Mouse (Mus musculus) MEL (cell line): ENCODE data around the gene Casc3. TPM values are rescaled to one million over a fixed set of nuclear protein-coding genes. Genes with fewer than 3 reads are reported as not detected.

Experiments used
- DNase-seq: peaks from one replicate; pipeline ENCODE4 v3.0.0; 2011; ENCODE audit warnings: low read depth, low spot score
- H3K27ac ChIP-seq: 2 replicates; pipeline ENCODE4 v1.5.1; 2012; ENCODE audit warnings: low read depth, mild to moderate bottlenecking, control low read depth, low read length, moderate library complexity; ENCODE audit not compliant: control insufficient read depth
- H3K27me3 ChIP-seq, 2 experiments: fragments of 150-350 bp in 1 of 2; sonication (generic) in 1 of 2; 2 replicates each; pipeline ENCODE4 v1.6.1; 2012; ENCODE audit warnings: low read length in 2 of 2, mild to moderate bottlenecking in 2 of 2, improper control_type of control experiment in 1 of 2, moderate library complexity in 1 of 2; ENCODE audit not compliant: insufficient read depth in 2 of 2, control insufficient read depth in 1 of 2
- H3K36me3 ChIP-seq, 2 experiments: 2 replicates each; pipeline ENCODE4 v1.6.1; 2012 to 2014; ENCODE audit warnings: low read length in 2 of 2, improper control_type of control experiment in 1 of 2, inconsistent platforms in 1 of 2, mild to moderate bottlenecking in 1 of 2; ENCODE audit not compliant: insufficient read depth in 2 of 2, control insufficient read depth in 1 of 2
- H3K4me1 ChIP-seq, 2 experiments: fragments of 150-350 bp in 1 of 2; sonication (generic) in 1 of 2; 2 replicates each; pipeline ENCODE4 v1.6.1; 2012; ENCODE audit warnings: low read length in 2 of 2, improper control_type of control experiment in 1 of 2, mild to moderate bottlenecking in 1 of 2; ENCODE audit not compliant: insufficient read depth in 2 of 2, control insufficient read depth in 1 of 2
- H3K4me3 ChIP-seq, 2 experiments: fragments of 150-350 bp in 1 of 2; sonication (generic) in 1 of 2; 2 replicates each; pipeline ENCODE4 v1.5.1; 2012; ENCODE audit warnings: low read depth in 2 of 2, low read length in 2 of 2, mild to moderate bottlenecking in 2 of 2, moderate library complexity in 2 of 2, control low read depth in 1 of 2, improper control_type of control experiment in 1 of 2; ENCODE audit not compliant: control insufficient read depth in 1 of 2, insufficient read depth in 1 of 2
- H3K79me2 ChIP-seq: 2 replicates; pipeline ENCODE4 v1.6.1; 2012; ENCODE audit warnings: mild to moderate bottlenecking, low read length, moderate library complexity; ENCODE audit not compliant: control insufficient read depth, poor library complexity, insufficient read depth
- H3K9ac ChIP-seq: 2 replicates; pipeline ENCODE4 v1.6.1; 2012; ENCODE audit warnings: low read depth, mild to moderate bottlenecking, control low read depth, low read length, moderate library complexity; ENCODE audit not compliant: control insufficient read depth, poor library complexity, severe bottlenecking
- H3K9me3 ChIP-seq: fragments of 150-350 bp; sonication (generic); replicated peaks from 2 replicates; pipeline ENCODE4 v1.6.1; 2012; ENCODE audit warnings: mild to moderate bottlenecking, low read length, improper control_type of control experiment, moderate library complexity; ENCODE audit not compliant: insufficient read depth
- BHLHE40 ChIP-seq: IDR thresholded peaks from 2 replicates; pipeline ENCODE4 v1.6.1; 2012; ENCODE audit warnings: low read depth, mild to moderate bottlenecking, inconsistent platforms, low read length, improper control_type of control experiment, borderline replicate concordance
- CHD1 ChIP-seq: IDR thresholded peaks from 2 replicates; pipeline ENCODE4 v1.6.1; 2012; ENCODE audit warnings: low read depth, mild to moderate bottlenecking, inconsistent platforms, low read length, improper control_type of control experiment
- CHD2 ChIP-seq: IDR thresholded peaks from 2 replicates; pipeline ENCODE4 v1.6.1; 2011; ENCODE audit warnings: low read length, improper control_type of control experiment
- EP300 ChIP-seq, 2 experiments: IDR thresholded peaks; 2 replicates each; pipeline ENCODE4 v1.6.1; 2011; ENCODE audit warnings: improper control_type of control experiment in 2 of 2, low read length in 2 of 2, low read depth in 1 of 2, mild to moderate bottlenecking in 1 of 2
- ETS1 ChIP-seq: IDR thresholded peaks from 2 replicates; pipeline ENCODE4 v1.6.1; 2012; ENCODE audit warnings: low read depth, mild to moderate bottlenecking, inconsistent platforms, low read length, improper control_type of control experiment, moderate library complexity
- GATA1 ChIP-seq: IDR thresholded peaks from 2 replicates; pipeline ENCODE4 v1.6.1; 2011; ENCODE audit warnings: low read depth, low read length, improper control_type of control experiment
- HCFC1 ChIP-seq: IDR thresholded peaks from 2 replicates; pipeline ENCODE4 v1.6.1; 2012; ENCODE audit warnings: low read depth, mild to moderate bottlenecking, inconsistent platforms, low read length, improper control_type of control experiment, moderate library complexity
- KAT2A ChIP-seq: conservative IDR thresholded peaks from 2 replicates; pipeline ENCODE4 v1.6.1; 2012; ENCODE audit warnings: low read depth, low read length, improper control_type of control experiment, inconsistent platforms
- MAZ ChIP-seq: IDR thresholded peaks from 2 replicates; pipeline ENCODE4 v1.6.1; 2012; ENCODE audit warnings: low read depth, mild to moderate bottlenecking, inconsistent platforms, low read length, improper control_type of control experiment
- MXI1 ChIP-seq: IDR thresholded peaks from 2 replicates; pipeline ENCODE4 v1.6.1; 2011; ENCODE audit warnings: mild to moderate bottlenecking, low read depth, low read length, improper control_type of control experiment
- RCOR1 ChIP-seq: IDR thresholded peaks from 2 replicates; pipeline ENCODE4 v1.6.1; 2012; ENCODE audit warnings: low read depth, mild to moderate bottlenecking, inconsistent platforms, low read length, improper control_type of control experiment
- SIN3A ChIP-seq: IDR thresholded peaks from 2 replicates; pipeline ENCODE4 v1.6.1; 2012; ENCODE audit warnings: low read length, improper control_type of control experiment, inconsistent platforms
- SMC3 ChIP-seq: IDR thresholded peaks from 2 replicates; pipeline ENCODE4 v1.6.1; 2011; ENCODE audit warnings: low read depth, low read length, improper control_type of control experiment
- TAL1 ChIP-seq: IDR thresholded peaks from 2 replicates; pipeline ENCODE4 v1.6.1; 2012; ENCODE audit warnings: mild to moderate bottlenecking, inconsistent platforms, low read length, moderate library complexity, mixed read lengths
- TBP ChIP-seq: IDR thresholded peaks from 2 replicates; pipeline ENCODE4 v1.8.0; 2011; ENCODE audit warnings: low read depth, low read length, improper control_type of control experiment
- TCF12 ChIP-seq: IDR thresholded peaks from 2 replicates; pipeline ENCODE4 v1.6.1; 2014; ENCODE audit warnings: low read depth, mild to moderate bottlenecking, inconsistent platforms, low read length, improper control_type of control experiment, moderate library complexity
- USF1 ChIP-seq: IDR thresholded peaks from 2 replicates; pipeline ENCODE4 v1.6.1; 2014; ENCODE audit warnings: low read depth, mild to moderate bottlenecking, inconsistent platforms, low read length, improper control_type of control experiment, moderate library complexity
- ZMIZ1 ChIP-seq: IDR thresholded peaks from 2 replicates; pipeline ENCODE4 v1.6.1; 2012; ENCODE audit warnings: low read depth, mild to moderate bottlenecking, inconsistent platforms, low read length, improper control_type of control experiment, moderate library complexity
- polyA plus RNA-seq, 2 experiments: library from polyadenylated mRNA; stranded (reverse) in 1 of 2; unstranded in 1 of 2; fragments of >175 nt in 1 of 2; fragments of >200 nt in 1 of 2; gene quantifications; 2 replicates each; pipeline versions ENCODE4 v1.2.1 to v1.2.4; 2012; ENCODE audit warnings: low replicate concordance in 2 of 2, low read depth in 1 of 2; ENCODE audit not compliant: insufficient read length in 2 of 2, insufficient read depth in 1 of 2, missing spikeins in 1 of 2
- total RNA-seq: library from RNA; depleted of rRNA; stranded (reverse); fragments of 300-350 nt; gene quantifications from 2 replicates; pipeline ENCODE4 v1.2.3, GENCODE M21; 2012

The Casc3 gene
- total and polyA plus RNA-seq, 3 experiments: 18.2 to 61.0 (median 58.6) TPM

DNA sequence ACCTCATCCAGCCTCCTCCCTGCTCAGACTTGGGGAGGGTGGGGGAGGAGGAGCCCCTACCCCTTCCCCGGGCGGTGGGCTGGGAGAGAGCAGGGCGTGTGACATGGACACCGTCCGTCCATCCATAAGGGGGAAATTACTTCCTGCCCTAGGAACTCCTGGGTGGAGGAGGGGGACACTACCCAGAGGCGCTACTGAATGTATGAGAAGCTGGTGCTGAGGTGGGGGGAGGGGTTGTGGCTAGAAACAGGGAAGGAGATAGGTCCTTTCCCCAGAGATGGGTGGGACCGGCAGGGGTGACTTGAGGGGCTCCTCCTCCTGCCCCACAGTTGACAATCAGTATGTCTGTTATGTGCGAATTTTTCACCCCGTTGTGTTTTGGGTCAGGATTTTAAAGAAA lies 37.4 kb upstream of the Casc3 start:
- peaks cover 0 to 50% of the 10 kb centered on the region in 2 experiments; a peak in 2 of 4 replicates for H3K36me3 ChIP-seq
- no peaks in the 10 kb centered on the region; the same call in 1 of the 2 replicates for H3K79me2 ChIP-seq
- TF ChIP-seq HCFC1 (no peak), TBP (0 out of 2 replicates have a peak, but pooled peaks have one; percentile 26), MAZ (peak; percentile 27; the same call in 1 of the 2 replicates), KAT2A (no peak), CHD2 (peak; percentile 54)
- TF ChIP-seq, all 39 proteins: peak for 3
- Histone ChIP-seq H3K9me3 (no peaks in the 10 kb centered on the region), H3K27ac (no peak overlapping the region; the same call in 1 of the 2 replicates), H3K4me3 (no peak overlapping the region), H3K9ac (peak overlapping the region; percentile 32; the same call in 1 of the 2 replicates), H3K4me1 (peaks cover 31 to 57% of the 10 kb centered on the region in 2 experiments), H3K27me3 (no peaks in the 10 kb centered on the region)
- DNase-seq: peak; percentile 95

DNA sequence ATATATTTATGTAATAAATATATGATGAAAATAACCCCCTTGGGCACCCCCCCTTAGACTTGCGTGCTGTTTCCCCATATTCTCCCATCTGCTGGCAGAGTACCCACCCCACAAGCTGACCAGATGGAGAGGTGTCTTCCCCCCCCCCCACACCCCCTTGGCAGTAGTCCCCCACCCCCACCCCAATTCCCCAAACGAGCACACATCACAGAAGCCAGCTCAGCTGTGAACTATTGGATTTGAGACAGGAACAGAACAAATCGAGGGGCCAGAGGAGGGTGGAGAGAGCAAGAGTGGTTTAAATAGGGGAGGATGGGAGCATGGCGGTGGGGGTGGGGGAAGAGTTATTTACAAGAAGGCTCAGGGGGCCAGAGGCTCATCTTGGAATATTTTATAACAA lies 37.0 kb upstream of the Casc3 start:
- Histone ChIP-seq H3K79me2 (no peaks in the 10 kb centered on the region; the same call in 1 of the 2 replicates), H3K27ac (no peak overlapping the region), H3K9me3 (no peaks in the 10 kb centered on the region), H3K27me3 (no peaks in the 10 kb centered on the region), H3K9ac (peak overlapping the region; percentile 43), H3K4me1 (peaks cover 33 to 59% of the 10 kb centered on the region in 2 experiments), H3K36me3 (peaks cover 0 to 53% of the 10 kb centered on the region in 2 experiments; a peak in 2 of 4 replicates), H3K4me3 (no peak overlapping the region)
- no peak for DNase-seq
- 0 out of 2 replicates have a peak, but pooled peaks have one; percentile 40 for TF ChIP-seq ZMIZ1
- TF ChIP-seq TAL1: no peak

DNA sequence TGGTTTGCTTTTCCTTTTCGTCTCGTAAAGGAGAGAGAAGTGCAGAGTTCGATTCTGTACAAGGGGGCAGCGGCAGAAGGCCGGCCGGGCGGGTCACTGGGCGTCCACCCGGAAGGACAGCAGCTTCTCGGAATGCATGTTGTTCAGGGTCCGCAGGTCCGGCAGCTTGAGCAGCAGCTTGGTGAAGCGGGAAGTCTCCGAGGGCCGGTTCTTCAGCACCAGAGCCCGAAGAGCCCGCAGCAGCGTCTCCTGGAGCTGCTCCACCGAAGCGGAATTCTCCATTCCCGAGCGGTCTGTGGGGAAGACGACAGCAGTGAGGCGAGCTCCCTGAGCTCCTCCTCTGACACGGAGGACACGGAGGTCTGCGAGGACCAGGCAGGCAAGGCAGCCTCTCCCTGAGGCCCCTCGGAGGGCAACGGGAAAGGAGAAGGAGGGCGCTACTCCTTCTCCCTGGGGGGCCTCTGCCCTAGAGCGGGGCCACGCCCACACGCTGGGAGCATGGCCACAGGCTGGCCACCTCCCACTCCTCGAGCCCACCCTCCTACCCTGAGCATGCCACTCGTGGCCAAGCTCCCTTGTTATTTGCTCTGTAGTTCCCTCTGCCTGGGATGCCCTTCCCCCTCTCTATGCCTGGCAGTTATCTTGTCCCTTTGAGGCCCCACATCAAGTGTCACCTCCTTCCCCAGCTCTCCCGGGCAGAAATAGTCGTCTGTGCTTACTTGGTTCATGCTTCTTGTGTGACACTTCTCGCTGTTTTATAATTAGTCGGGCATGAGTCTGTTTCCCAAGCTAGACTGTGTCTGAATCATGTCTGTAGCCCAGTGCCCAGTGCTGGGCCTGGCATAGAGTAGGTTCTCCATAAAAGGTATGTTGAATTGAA lies 36.3 kb upstream of the Casc3 start:
- peak; percentile 84 for DNase-seq

More for the DNA sequence above, 36.3 kb upstream of the Casc3 start:
- H3K4me3 ChIP-seq: no peak overlapping the region
- peaks cover 37 to 60% of the 10 kb centered on the region in 2 experiments for H3K4me1 ChIP-seq
- H3K27ac ChIP-seq: peak overlapping the region; percentile 59
- H3K79me2 ChIP-seq: no peaks in the 10 kb centered on the region; the same call in 1 of the 2 replicates
- peaks cover 0 to 56% of the 10 kb centered on the region in 2 experiments; a peak in 2 of 4 replicates for H3K36me3 ChIP-seq
- H3K9ac ChIP-seq: peak overlapping the region; percentile 43
- 0 out of 2 replicates have a peak, but pooled peaks have one; percentile 50 for TF ChIP-seq HCFC1
- no peak; the same call in 1 of the 2 replicates for TF ChIP-seq MXI1
- TF ChIP-seq USF1: no peak
- TF ChIP-seq SMC3: no peak
- 0 out of 2 replicates have a peak, but pooled peaks have one; percentile 46 for TF ChIP-seq RCOR1
- TF ChIP-seq ETS1: peak; percentile 69
- TF ChIP-seq CHD1: no peak
- TF ChIP-seq TBP: peak; percentile 35; the same call in 1 of the 2 replicates
- TF ChIP-seq BHLHE40: peak; percentile 38; the same call in 1 of the 2 replicates
- TF ChIP-seq GATA1: peak; percentile 71
- peak in 1 of 2 experiments; percentile 79; a peak in 2 of 4 replicates for TF ChIP-seq EP300 (IDR thresholded peaks at IDR 0.05; ENCODE audit: low read depth in 1 of 2, low read length in 2 of 2)
- 0 out of 2 replicates have a peak, but pooled peaks have one; percentile 8 for TF ChIP-seq ZMIZ1
- peak; percentile 36; the same call in 1 of the 2 replicates for TF ChIP-seq TCF12
- 0 out of 2 replicates have a peak, but pooled peaks have one; percentile 34 for TF ChIP-seq MAZ
- peak; percentile 82 for TF ChIP-seq CHD2
- peak; percentile 69; the same call in 1 of the 2 replicates for TF ChIP-seq SIN3A
- H3K27me3 ChIP-seq: no peaks in the 10 kb centered on the region
- no peaks in the 10 kb centered on the region for H3K9me3 ChIP-seq
